Mouse (Mus musculus) adrenal gland, postnatal 25 days (tissue): ENCODE data around the gene Rhobtb3. TPM values are rescaled to one million over a fixed set of nuclear protein-coding genes. Genes with fewer than 3 reads are reported as not detected.
"Not testable (repeated sequence)": the region's sequence is repeated elsewhere in the genome, so short reads cannot be mapped to it uniquely, and the experiment has no call there.

Source experiments
- DNase-seq: peaks from one replicate; pipeline ENCODE4 v3.0.0; 2021; ENCODE audit warnings: mixed read lengths
- total RNA-seq: library from RNA; stranded (reverse); gene quantifications from 2 replicates; pipeline ENCODE4 v1.2.3, GENCODE M21; 2021

Rhobtb3 gene
- total RNA-seq, 1 experiment from 2014 or later: 9.3 TPM

DNA sequence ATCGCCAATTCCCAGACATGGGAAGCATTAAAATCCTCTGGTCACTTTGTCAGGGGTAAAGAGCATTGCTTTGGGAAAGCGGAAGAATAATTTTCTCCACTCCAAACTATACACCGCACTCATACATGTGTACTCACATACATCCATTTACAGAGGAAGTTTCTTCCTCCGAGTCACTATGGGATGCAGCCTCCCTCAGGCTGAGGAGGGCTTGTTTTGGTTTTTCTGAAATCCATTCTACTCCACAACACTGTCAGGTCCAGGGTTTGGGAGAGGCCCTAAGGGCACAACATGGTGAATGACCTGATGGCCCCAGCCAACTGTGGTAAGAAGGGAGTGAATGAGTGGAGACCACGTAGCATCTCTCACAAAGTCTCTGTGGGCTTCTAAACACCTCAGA lies 14.7 kb downstream of the Rhobtb3 start:
- DNase-seq: not testable (repeated sequence)

DNA sequence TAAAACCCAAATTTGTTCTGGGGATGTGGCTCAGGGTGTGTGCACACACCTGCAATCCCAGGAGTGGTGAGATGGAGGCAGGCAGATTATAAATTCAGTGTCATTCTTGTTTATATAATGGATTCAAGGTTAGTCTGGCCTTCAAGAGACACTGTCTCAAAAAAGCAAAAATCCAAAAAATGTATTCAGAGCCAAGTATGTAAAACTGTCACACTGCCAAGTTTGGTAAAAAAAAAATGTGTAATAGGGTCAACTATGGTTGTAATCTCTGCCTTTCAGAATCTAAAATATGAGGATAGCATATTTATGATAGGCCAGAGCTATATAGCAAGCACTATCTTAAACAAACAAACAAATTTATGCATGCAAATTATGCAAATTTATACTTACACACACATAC lies 15.8 kb downstream of the Rhobtb3 start:
- no peak for DNase-seq

DNA sequence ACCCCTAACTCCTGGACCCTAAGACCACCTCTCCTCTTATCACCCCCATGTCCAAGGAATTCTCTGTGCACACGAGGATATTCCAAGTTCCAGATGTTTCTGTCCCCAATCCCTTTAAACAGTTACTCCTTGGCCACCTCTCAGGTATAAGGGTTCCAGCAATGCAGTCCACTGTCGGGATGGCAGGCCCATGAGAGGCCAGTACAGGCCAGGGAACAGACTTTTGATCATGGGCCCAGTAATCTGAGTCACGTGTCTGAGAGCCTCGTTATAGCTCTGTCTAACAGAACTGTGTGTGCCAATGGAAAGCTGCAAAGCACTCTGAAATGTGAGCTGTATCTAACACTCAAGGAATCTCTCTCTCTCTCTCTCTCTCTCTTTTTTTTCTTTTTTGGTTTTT lies 29.6 kb downstream of the Rhobtb3 start:
- DNase-seq: no peak

DNA sequence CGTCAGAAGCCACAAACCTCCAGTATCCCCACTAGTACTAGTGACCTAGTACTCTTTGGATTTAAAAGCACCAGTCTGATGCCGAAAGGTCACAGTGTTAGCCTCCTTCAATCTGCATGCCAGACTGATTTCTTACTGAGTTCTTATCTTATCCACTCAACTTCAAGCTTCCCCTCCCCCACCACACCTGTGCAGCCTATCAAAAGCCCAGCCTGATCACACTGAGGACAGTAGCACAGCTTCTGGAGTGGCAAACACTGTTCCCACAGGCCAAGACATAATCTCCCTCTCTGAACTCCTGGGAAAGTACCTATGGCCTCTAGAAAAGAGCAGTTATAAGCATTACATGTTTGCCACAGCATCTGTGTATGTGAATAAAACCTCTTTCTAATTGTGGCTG lies 35.5 kb downstream of the Rhobtb3 start:
- no peak for DNase-seq

DNA sequence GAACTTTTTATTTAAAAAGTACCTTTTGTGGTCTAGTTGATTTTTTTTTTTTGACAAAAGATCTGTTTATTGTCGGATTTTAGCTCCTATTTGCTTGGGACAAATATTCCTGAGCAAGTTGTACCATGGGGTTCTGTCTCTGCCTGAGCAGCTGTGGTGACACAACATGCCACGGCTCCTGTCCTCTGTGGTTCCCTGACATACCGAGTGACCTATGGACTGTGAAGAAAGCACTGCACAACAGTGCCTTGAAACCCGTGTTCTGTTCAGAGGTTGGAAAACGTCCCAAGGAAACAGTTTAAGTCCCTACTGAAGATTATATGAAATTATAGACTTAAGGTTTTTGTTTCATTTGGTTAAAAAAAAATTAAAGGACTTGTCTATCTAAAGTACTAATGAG lies 36.6 kb downstream of the Rhobtb3 start:
- no peak for DNase-seq

DNA sequence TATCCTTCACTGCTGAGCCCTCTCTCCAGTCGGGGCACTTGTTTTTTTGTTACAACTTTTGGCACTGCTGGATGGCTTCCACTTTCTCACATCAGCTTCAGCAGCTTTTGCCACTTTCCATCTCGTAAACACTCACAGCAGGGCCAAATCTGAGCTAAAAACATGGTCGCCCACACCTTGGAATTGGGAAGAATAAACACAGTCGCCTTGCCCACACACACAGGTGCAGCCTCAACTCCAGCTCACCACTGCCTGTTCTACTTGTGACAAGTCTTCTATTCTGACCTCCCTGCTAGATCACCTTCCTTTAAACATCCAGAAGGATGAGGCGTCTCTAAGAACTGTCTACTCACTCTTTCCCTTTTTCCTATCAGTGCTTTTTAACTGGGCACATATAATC lies 39.1 kb downstream of the Rhobtb3 start:
- no peak for DNase-seq

DNA sequence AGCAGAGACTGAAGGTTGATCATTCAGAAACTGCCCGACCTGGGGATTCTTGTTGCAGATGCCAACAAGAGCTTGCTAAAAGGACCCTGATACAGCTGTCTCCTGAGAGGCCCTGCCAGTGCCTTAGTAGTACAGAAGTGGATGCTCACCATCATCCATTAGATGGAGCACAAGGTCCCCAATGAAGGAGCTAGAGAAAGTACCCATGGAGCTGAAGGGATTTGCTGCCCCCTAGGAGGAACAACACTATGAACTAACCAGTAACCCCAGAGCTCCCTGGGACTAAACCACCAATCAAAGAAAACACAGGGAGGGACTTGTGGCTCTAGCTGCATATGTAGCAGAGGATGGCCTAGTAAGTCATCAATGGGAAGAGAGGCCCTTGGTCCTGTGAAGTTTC lies 42.8 kb downstream of the Rhobtb3 start:
- not testable (repeated sequence) for DNase-seq

DNA sequence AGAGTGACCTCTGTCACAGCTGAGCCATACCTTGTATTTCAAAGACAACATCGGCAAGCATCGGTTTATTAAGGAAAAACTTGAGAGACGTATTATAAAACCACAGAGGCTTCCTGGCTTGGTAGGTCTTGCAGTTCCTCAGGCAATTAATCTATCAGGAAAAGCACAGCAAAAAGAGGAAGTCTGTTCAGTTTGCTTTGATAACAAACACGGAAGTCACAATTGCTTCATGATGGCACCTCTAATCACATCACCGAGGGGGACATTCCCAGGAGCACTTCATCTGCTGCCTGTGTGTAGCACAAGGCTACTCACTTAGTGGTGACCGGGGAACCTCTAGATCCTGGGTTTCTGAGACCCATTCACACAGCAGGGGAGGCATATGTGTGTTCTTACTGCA lies 50.8 kb downstream of the Rhobtb3 start:
- DNase-seq: no peak

DNA sequence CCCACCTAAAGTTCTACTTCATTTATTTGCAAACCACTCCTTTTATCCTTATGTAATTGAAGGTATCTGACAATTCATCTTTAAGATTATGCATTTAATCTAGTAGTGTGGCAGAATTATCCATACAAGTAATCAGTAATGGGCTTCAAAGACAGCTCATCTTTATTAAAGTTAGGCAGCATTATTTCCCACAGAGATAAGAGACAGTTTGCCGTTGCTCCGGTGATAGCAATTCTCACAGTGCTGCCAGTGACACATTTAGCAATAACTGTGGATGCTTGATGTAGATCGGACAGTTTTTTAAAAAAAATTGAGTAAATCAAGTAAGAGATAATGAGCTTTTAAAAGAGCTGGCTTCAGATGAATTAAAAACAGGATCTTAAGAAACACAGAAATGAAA lies 51.4 kb downstream of the Rhobtb3 start:
- DNase-seq: no peak

DNA sequence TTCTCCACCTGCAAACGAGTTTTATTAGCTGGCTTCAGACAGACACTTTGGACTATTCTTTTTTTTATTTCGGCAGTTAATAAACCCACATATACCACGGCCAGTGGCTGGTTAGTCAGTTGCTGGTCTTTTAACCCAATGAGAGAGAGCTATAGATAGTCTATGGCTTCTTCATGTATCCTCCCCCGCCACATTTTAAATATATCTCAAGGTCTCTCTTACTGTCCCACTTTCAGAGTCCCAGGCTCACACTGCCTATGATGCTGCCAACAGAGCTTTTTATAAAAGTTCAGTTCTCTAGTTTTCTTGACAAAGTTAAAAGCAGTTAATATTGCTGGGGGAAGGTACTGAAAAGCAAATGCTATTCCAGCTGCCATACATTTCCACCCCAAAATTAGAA lies 51.9 kb downstream of the Rhobtb3 start:
- DNase-seq: no peak

DNA sequence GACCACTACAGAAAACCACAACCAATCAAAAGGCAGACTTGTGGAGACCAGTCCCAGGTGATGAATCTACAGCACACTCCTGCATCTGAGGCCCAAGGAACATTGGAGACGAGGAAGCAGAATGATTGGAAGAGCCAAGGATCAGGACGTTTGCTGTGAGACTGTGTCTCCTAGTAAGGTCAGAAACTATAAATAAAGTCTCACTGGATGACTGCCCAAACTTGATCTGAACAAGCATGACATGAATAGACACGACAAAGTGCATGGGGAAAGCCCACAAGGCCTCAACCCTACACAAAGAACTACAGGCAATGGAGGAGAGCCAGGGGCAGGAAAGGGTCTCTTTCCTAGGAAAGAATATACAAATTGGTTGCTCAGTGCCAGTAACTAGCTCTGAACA lies 59.9 kb downstream of the Rhobtb3 start:
- DNase-seq: no peak

DNA sequence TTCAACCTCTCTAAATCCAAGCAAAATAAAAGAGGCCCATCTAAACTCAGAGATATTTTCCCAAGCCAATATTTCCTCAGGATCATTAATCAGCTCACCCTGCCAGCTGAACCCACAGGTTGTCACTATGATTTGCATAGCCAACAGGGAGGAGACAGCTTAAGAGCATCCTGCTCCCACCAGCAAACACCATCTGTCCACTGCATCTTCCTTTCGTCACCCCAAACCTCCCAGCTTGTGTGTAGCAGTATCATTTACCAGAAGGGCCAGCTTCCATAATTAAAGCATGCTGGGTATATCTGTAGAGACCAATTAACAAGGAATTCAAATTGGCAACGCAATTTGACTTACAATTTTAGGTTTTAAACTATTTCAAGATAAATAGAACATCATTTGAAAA lies 63.2 kb downstream of the Rhobtb3 start:
- DNase-seq: no peak

DNA sequence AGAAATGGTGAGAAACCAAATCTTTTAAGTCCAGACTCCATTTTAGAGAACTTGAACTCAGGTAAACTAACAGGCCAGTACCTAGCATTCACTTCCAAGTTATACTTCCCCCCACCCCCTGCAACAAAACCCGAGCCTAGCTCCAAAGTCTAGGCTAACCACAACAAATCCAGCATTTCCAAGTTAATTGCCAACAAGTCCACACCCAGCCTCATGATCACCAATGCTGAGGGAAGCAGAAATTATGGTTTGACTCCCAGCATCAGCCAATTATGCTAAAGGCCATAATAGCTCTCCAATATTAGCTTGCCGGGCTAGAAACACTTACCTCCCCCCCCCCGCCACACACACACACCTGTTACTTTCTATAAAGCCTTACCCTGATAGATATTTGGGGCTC lies 64.0 kb downstream of the Rhobtb3 start:
- DNase-seq: no peak

DNA sequence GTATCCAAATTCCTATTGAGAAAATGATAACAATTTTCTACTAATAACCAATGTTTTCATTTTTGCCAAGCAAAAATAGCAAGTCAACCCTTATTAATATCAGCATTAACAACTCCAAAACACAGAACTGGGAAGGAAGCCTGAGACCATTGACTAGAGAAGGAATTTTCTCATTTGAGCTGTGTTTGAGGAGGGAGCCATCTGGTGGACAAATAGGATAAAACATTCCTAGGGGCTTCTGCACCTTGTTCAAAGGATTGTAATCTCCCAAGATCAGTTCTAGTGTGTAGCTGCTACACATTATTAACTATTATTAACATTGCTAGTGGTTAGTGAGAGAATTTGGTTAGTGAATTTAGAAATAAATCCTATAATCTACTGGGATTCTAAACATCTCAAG lies 65.8 kb downstream of the Rhobtb3 start:
- DNase-seq: no peak

DNA sequence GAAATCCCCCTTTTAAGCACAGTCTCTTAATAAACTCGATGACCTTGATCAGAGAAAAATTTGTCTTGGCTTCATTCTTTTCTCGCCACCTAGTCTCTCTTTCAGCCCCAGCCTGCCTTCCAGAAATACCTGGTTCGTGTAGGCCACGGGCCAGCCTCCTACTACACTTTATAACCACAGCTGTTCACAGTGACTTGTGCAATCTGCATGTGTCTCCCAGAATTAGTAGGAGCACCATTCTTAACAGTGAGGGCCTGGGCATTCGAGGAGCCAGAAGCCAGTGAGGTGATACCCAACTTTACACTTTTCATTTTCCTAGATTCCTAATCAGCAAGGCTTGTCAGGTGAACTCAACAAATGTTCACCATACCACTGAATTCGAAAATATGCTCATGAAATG lies 67.1 kb downstream of the Rhobtb3 start:
- DNase-seq: no peak

DNA sequence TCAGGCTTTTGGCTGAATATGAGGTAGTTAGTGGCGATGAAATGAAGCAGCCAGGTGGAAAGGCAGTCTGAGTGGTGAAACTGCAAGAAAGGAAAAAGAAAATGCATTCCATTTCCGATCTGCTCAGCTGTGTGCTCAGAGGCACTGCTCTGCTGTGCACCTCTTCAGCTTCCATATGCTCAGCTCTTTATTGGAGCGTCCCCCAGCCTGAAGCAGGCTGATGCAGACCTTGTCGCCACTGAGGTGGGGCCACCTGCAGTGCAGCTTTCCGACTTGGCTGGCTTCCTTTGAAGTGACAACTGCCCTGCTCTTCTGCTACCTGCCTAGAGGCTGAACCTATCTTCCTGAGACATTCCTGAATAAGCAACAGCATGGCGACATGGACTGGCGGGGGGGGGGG lies 67.5 kb downstream of the Rhobtb3 start:
- not testable (repeated sequence) for DNase-seq

DNA sequence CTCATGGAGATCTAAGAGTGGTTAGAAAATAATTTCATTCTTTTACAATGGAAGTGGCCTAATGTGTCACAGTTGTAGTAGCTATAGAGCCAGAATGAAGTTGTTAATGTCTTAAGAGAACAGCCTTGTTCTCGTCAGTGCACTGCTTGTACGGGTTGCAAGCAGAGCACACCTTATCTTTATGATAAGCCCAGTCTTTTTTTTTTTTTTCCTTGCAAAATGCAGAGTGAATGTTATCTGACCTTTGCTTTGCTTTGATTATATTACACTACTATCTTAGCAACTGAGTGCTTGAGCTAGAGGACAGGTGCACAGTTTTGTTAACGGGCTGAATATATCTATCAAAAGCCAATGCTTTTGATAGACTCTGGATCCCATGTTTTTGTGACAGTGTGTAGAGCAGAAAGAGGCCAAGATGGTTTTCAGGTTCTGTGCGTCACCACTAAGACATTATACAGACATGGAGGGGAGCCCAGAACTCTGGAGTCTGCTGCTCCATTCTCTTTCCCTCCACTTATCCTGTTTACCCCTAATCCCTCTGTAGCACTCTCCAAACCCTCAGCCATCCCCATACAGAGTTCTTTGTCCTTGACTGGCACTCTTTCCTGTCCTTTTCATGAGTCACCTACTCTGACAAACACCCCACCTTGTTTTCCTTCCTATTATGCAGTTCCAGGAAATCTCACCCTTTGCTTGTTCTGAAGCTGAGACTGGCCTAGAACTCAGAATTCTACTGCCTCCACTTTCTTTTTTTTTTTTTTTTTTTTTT lies 68.9 kb downstream of the Rhobtb3 start:
- DNase-seq: no peak

DNA sequence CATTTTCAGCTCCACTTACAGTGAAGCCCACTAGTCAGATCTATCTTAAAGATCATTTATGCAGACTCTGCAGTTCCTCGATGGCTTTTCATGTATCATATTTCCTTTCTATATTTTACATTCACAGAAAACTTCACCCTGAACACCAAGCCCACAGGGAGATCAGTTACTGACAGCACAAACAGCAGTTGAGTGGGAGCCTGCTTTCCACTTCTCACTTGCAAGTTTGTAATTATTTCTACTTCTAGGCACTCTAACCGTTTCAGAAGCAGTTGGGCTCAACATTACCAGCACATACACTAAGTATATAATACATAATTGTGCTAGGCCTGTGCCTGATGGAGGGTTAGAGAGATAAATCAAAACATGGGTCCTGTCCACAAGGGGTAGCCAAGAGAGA lies 75.8 kb downstream of the Rhobtb3 start:
- no peak for DNase-seq

DNA sequence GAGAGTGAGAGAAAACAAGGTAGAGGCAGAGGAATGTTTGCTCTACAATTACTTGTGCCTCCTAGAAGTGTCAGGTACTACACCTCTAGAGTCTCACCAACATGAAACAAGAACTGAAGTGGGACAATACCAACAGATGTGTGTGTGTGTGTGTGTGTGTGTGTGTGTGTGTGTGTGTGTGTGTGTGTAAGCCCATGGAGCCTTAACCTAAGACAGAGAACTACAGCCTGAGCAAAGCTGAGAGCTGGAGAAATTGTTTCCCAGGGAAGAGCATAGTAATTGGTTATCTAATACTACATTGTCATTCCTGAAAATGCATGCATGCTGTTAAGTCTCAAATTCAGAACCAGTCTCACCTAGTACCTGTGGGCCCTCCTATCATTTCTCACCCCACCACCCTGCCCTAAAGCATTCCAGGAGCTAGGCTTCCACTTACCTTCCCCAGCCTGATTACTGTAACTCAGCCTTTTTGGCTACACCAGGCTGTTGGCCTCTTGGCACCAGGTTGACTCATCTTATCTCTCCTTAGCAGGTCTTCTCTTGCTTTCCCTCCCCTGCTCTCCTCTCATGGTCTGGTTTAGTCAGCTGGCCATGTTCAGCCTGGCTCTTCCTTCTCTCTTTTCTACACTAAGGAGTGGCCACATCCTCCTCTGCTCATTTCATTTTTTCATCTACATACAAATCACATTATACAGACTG lies 78.1 kb downstream of the Rhobtb3 start:
- no peak for DNase-seq

DNA sequence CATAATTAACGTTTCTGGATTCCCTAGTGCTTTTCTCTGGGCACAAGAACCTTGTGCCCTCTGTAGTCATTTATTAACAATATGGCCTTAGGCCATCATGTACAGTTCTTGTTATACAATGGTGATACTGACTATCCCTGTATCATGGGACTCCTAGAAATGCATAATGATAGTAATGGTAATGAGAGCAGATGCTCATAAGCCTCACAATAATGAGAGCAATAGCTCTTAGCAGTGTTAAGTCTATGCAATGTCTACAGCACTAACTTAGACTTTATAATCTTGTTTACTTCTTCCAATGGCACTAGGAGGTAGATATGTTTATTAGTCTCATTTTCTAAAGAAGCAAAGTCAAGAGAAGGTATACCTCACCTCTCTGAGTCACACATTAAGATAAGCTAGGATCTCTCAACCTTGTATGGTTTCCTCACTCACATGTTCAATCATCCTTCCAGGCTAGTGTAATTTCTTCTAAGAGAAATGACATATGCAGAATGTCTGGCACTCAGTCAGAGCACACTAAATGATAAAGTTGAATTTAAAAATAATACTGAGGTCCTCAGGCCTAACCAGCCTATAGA lies 84.4 kb downstream of the Rhobtb3 start:
- no peak for DNase-seq

DNA sequence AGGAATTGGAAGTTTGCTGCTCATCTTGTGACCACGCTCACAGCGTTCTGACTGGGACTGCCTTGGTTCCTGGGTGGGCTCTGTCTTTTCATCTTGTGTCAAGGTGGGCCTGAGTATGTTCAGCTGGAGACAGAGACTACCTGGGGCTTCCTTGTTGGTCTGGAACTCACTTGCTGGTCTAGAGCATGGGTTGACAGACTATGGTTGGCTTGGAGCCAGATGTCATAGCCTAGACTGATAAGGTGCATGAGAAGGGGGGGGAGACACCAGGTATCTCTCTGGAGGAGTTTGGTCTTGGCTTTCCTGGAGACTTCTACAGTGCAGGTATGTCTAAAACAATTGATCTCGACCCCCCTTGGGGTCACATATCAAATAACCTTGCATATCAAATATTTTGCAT lies 90.6 kb downstream of the Rhobtb3 start:
- DNase-seq: no peak

DNA sequence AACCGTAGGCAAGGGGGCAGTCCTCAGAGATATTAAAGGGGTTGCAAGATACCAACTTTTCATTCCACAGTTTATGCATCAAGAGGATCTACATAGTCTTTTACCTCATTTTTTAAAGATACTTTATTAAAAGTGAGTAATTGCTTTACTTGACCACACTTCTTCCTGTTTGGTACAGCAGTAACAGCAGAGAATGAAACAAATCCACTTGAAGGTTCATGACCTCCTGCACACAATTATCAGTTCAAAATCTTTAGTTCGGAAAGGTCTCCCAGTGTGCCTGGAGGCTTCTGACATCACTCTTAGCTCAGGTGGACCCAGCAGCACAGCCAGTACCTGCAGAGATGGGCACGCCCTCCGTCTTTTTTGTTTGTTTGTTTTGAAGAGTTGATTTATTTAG lies 91.7 kb downstream of the Rhobtb3 start:
- no peak for DNase-seq

DNA sequence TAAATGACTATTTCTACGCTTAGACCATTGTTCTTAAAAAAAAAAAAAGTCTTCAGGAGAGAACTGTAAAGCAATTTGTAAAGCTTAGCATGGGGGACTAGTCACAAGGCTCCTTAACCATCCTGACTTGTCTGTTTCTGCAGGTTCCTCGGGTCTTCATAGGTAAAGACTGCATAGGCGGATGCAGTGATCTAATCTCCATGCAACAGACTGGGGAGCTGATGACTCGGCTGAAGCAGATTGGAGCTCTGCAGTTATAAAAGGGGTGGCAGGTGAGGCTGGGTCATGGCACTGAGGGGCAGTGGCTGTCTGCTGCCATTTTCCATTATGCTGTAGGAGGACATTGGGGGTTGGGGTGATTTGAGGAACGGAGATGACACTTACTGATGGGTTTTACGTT lies 96.7 kb downstream of the Rhobtb3 start:
- no peak for DNase-seq
